Mouse (Mus musculus): ENCODE data around the gene Atxn1l. TPM values are rescaled to one million over a fixed set of nuclear protein-coding genes. Genes with fewer than 3 reads are reported as not detected.

The Atxn1l gene
- polyA plus RNA-seq, 1 experiment, result 32.9 TPM

- Histone ChIP-seq H3K36me3 (ENCODE audit: control insufficient read depth, insufficient read depth, low read length) (no peaks in the 10 kb centered on the region), H3K27ac (ENCODE audit: control insufficient read depth, insufficient read depth, low read depth, low read length) (no peak overlapping the region), H3K4me3 (ENCODE audit: control insufficient read depth, low read depth, low read length) (no peak overlapping the region), H3K4me1 (ENCODE audit: control insufficient read depth, insufficient read depth, low read length) (peaks cover 2% of the 10 kb centered on the region; the same call in 1 of the 2 replicates), H3K27me3 (ENCODE audit: control insufficient read depth, insufficient read depth, low read length) (no peaks in the 10 kb centered on the region)
- TF ChIP-seq POLR2A (IDR thresholded peaks at IDR 0.05; ENCODE audit: control insufficient read depth, low read depth, low read length), result no peak
- TF ChIP-seq CTCF (IDR thresholded peaks at IDR 0.05; ENCODE audit: control insufficient read depth, insufficient read depth, insufficient replicate concordance, low read depth, low read length), result no peak
Measured at GRCm38 (mm10) chr8:109751731-109752485, 14.4 kb upstream of the Atxn1l start.

GRCm38 (mm10) chr8:109750699-109751098 lies 13.2 kb upstream of the Atxn1l start:
- Histone ChIP-seq H3K4me3 (ENCODE audit: control insufficient read depth, low read depth, low read length) (no peak overlapping the region), H3K4me1 (ENCODE audit: control insufficient read depth, insufficient read depth, low read length) (peaks cover 2% of the 10 kb centered on the region; the same call in 1 of the 2 replicates), H3K27me3 (ENCODE audit: control insufficient read depth, insufficient read depth, low read length) (no peaks in the 10 kb centered on the region), H3K27ac (ENCODE audit: control insufficient read depth, insufficient read depth, low read depth, low read length) (no peak overlapping the region), H3K36me3 (ENCODE audit: control insufficient read depth, insufficient read depth, low read length) (no peaks in the 10 kb centered on the region)
- no peak for TF ChIP-seq CTCF (IDR thresholded peaks at IDR 0.05; ENCODE audit: control insufficient read depth, insufficient read depth, insufficient replicate concordance, low read depth, low read length)
- no peak for TF ChIP-seq POLR2A (IDR thresholded peaks at IDR 0.05; ENCODE audit: control insufficient read depth, low read depth, low read length)

- H3K27ac ChIP-seq (ENCODE audit: control insufficient read depth, insufficient read depth, low read depth, low read length), result no peak overlapping the region
- TF ChIP-seq CTCF (IDR thresholded peaks at IDR 0.05; ENCODE audit: control insufficient read depth, insufficient read depth, insufficient replicate concordance, low read depth, low read length) (no peak), POLR2A (IDR thresholded peaks at IDR 0.05; ENCODE audit: control insufficient read depth, low read depth, low read length) (no peak)
- no peaks in the 10 kb centered on the region for H3K27me3 ChIP-seq (ENCODE audit: control insufficient read depth, insufficient read depth, low read length)
- H3K4me1 ChIP-seq (ENCODE audit: control insufficient read depth, insufficient read depth, low read length), result peaks cover 2% of the 10 kb centered on the region; the same call in 1 of the 2 replicates
- no peaks in the 10 kb centered on the region for H3K36me3 ChIP-seq (ENCODE audit: control insufficient read depth, insufficient read depth, low read length)
- H3K4me3 ChIP-seq (ENCODE audit: control insufficient read depth, low read depth, low read length), result no peak overlapping the region
Measured at GRCm38 (mm10) chr8:109750274-109750673, 12.7 kb upstream of the Atxn1l start.

GRCm38 (mm10) chr8:109747468-109748199 lies 10.1 kb upstream of the Atxn1l start:
- Histone ChIP-seq H3K4me1 (ENCODE audit: control insufficient read depth, insufficient read depth, low read length) (peaks cover 2% of the 10 kb centered on the region; the same call in 1 of the 2 replicates), H3K27ac (ENCODE audit: control insufficient read depth, insufficient read depth, low read depth, low read length) (no peak overlapping the region), H3K27me3 (ENCODE audit: control insufficient read depth, insufficient read depth, low read length) (no peaks in the 10 kb centered on the region), H3K36me3 (ENCODE audit: control insufficient read depth, insufficient read depth, low read length) (no peaks in the 10 kb centered on the region), H3K4me3 (ENCODE audit: control insufficient read depth, low read depth, low read length) (no peak overlapping the region)
- no peak for TF ChIP-seq POLR2A (IDR thresholded peaks at IDR 0.05; ENCODE audit: control insufficient read depth, low read depth, low read length)
- TF ChIP-seq CTCF (IDR thresholded peaks at IDR 0.05; ENCODE audit: control insufficient read depth, insufficient read depth, insufficient replicate concordance, low read depth, low read length), result no peak

- Histone ChIP-seq H3K27me3 (ENCODE audit: control insufficient read depth, insufficient read depth, low read length) (no peaks in the 10 kb centered on the region), H3K4me1 (ENCODE audit: control insufficient read depth, insufficient read depth, low read length) (peaks cover 7% of the 10 kb centered on the region), H3K4me3 (ENCODE audit: control insufficient read depth, low read depth, low read length) (peak overlapping the region; percentile 80), H3K27ac (ENCODE audit: control insufficient read depth, insufficient read depth, low read depth, low read length) (peak overlapping the region; percentile 75; the same call in 1 of the 2 replicates), H3K36me3 (ENCODE audit: control insufficient read depth, insufficient read depth, low read length) (no peaks in the 10 kb centered on the region)
- TF ChIP-seq POLR2A (IDR thresholded peaks at IDR 0.05; ENCODE audit: control insufficient read depth, low read depth, low read length), result no peak
- no peak for TF ChIP-seq CTCF (IDR thresholded peaks at IDR 0.05; ENCODE audit: control insufficient read depth, insufficient read depth, insufficient replicate concordance, low read depth, low read length)
Measured at GRCm38 (mm10) chr8:109738049-109738380, 476 bp upstream of the Atxn1l start.

GRCm38 (mm10) chr8:109736819-109737218 lies 720 bp downstream of the Atxn1l start:
- Histone ChIP-seq H3K4me1 (ENCODE audit: control insufficient read depth, insufficient read depth, low read length) (peaks cover 7% of the 10 kb centered on the region), H3K4me3 (ENCODE audit: control insufficient read depth, low read depth, low read length) (peak overlapping the region; percentile 80), H3K27ac (ENCODE audit: control insufficient read depth, insufficient read depth, low read depth, low read length) (no peak overlapping the region; the same call in 1 of the 2 replicates), H3K36me3 (ENCODE audit: control insufficient read depth, insufficient read depth, low read length) (no peaks in the 10 kb centered on the region), H3K27me3 (ENCODE audit: control insufficient read depth, insufficient read depth, low read length) (no peaks in the 10 kb centered on the region)
- no peak for TF ChIP-seq CTCF (IDR thresholded peaks at IDR 0.05; ENCODE audit: control insufficient read depth, insufficient read depth, insufficient replicate concordance, low read depth, low read length)
- no peak for TF ChIP-seq POLR2A (IDR thresholded peaks at IDR 0.05; ENCODE audit: control insufficient read depth, low read depth, low read length)

GRCm38 (mm10) chr8:109734018-109734417 lies 3.5 kb downstream of the Atxn1l start:
- H3K27ac ChIP-seq (ENCODE audit: control insufficient read depth, insufficient read depth, low read depth, low read length), result no peak overlapping the region
- no peaks in the 10 kb centered on the region for H3K36me3 ChIP-seq (ENCODE audit: control insufficient read depth, insufficient read depth, low read length)
- no peaks in the 10 kb centered on the region for H3K27me3 ChIP-seq (ENCODE audit: control insufficient read depth, insufficient read depth, low read length)
- H3K4me1 ChIP-seq (ENCODE audit: control insufficient read depth, insufficient read depth, low read length), result peaks cover 7% of the 10 kb centered on the region
- no peak overlapping the region for H3K4me3 ChIP-seq (ENCODE audit: control insufficient read depth, low read depth, low read length)
- TF ChIP-seq CTCF (IDR thresholded peaks at IDR 0.05; ENCODE audit: control insufficient read depth, insufficient read depth, insufficient replicate concordance, low read depth, low read length), result no peak
- TF ChIP-seq POLR2A (IDR thresholded peaks at IDR 0.05; ENCODE audit: control insufficient read depth, low read depth, low read length), result no peak

Measured in testis, adult 2 months (tissue).